Mouse (Mus musculus) C2C12 (cell line): Measurements from ENCODE around the gene Gm9964. TPM values are rescaled to one million over a fixed set of nuclear protein-coding genes. Genes with fewer than 3 reads are reported as not detected.
"Not testable (repeated sequence)": the region's sequence is repeated elsewhere in the genome, so short reads cannot be mapped to it uniquely, and the experiment has no call there.

Experiments used
- H3K27me3 ChIP-seq: one replicate; pipeline ENCODE4 v1.6.1; 2011; ENCODE audit not compliant: control insufficient read depth, insufficient read depth, insufficient read length
- H3K36me3 ChIP-seq: one replicate; pipeline ENCODE4 v1.6.1; 2011; ENCODE audit not compliant: control insufficient read depth, insufficient read depth
- H3K4me3 ChIP-seq: one replicate; pipeline ENCODE4 v1.5.1; 2011; ENCODE audit warnings: mild to moderate bottlenecking, control low read depth; ENCODE audit not compliant: poor library complexity, insufficient read depth, severe bottlenecking
- H3K79me2 ChIP-seq: one replicate; pipeline ENCODE4 v1.6.1; 2011; ENCODE audit not compliant: control insufficient read depth, insufficient read depth
- H3K79me3 ChIP-seq: one replicate; pipeline ENCODE4 v1.6.1; 2011; ENCODE audit warnings: low read depth, control low read depth
- H3ac ChIP-seq: one replicate; pipeline ENCODE3; 2011; ENCODE audit warnings: low read depth; ENCODE audit not compliant: control insufficient read depth, insufficient read length
- CEBPB ChIP-seq: IDR thresholded peaks from one replicate; pipeline ENCODE4 v1.6.1; 2011; ENCODE audit warnings: low read depth, mild to moderate bottlenecking, control low read depth, moderate library complexity
- CTCF ChIP-seq: IDR thresholded peaks from one replicate; pipeline ENCODE4 v1.5.1; 2011; ENCODE audit not compliant: control insufficient read depth, insufficient read depth, insufficient read length
- FOSL1 ChIP-seq: IDR thresholded peaks from one replicate; pipeline ENCODE4 v1.8.0; 2011; ENCODE audit warnings: mild to moderate bottlenecking, low read length; ENCODE audit not compliant: poor library complexity, insufficient read depth, severe bottlenecking
- MAX ChIP-seq: IDR thresholded peaks from one replicate; pipeline ENCODE4 v1.6.1; 2011; ENCODE audit warnings: mild to moderate bottlenecking, control low read depth
- MYOD1 ChIP-seq: IDR thresholded peaks from one replicate; pipeline ENCODE4 v1.6.1; 2011; ENCODE audit warnings: low read depth; ENCODE audit not compliant: control insufficient read depth, insufficient read length
- MYOG ChIP-seq: IDR thresholded peaks from one replicate; pipeline ENCODE4 v1.6.1; 2011; ENCODE audit not compliant: control insufficient read depth, insufficient read length; ENCODE audit errors: extremely low read depth
- USF1 ChIP-seq: IDR thresholded peaks from one replicate; pipeline ENCODE4 v1.6.1; 2011; ENCODE audit warnings: low read depth, mild to moderate bottlenecking, control low read depth, moderate library complexity
- polyA plus RNA-seq: library from polyadenylated mRNA; unstranded; fragments of >200 nt; fragmentation: generic; extraction: Trizol; gene quantifications from one replicate; pipeline ENCODE4 v1.2.1, GENCODE M21; 2012; ENCODE audit warnings: missing spikeins

Gene Gm9964
- polyA plus RNA-seq, 1 experiment = not detected

GRCm38 (mm10) chr11:79273039-79273438 lies 23.7 kb downstream of the Gm9964 start:
- no peaks in the 10 kb centered on the region for H3K79me3 ChIP-seq
- no peaks in the 10 kb centered on the region for H3K27me3 ChIP-seq
- TF ChIP-seq MAX (no peak), CTCF (no peak), CEBPB (no peak), MYOG (no peak), FOSL1 (no peak), USF1 (no peak), MYOD1 (no peak)
- H3K36me3 ChIP-seq = no peaks in the 10 kb centered on the region
- no peak overlapping the region for H3ac ChIP-seq
- no peak overlapping the region for H3K4me3 ChIP-seq
- no peaks in the 10 kb centered on the region for H3K79me2 ChIP-seq

GRCm38 (mm10) chr11:79267171-79267570 lies 29.5 kb downstream of the Gm9964 start:
- H3K36me3 ChIP-seq = no peaks in the 10 kb centered on the region
- TF ChIP-seq CTCF (no peak), FOSL1 (no peak), MYOD1 (no peak), MAX (no peak), CEBPB (no peak), USF1 (no peak), MYOG (no peak)
- no peaks in the 10 kb centered on the region for H3K27me3 ChIP-seq
- H3K79me3 ChIP-seq = no peaks in the 10 kb centered on the region
- H3ac ChIP-seq = no peak overlapping the region
- no peak overlapping the region for H3K4me3 ChIP-seq
- H3K79me2 ChIP-seq = no peaks in the 10 kb centered on the region

- Histone ChIP-seq H3K27me3 (no peaks in the 10 kb centered on the region), H3K79me3 (no peaks in the 10 kb centered on the region), H3ac (no peak overlapping the region), H3K79me2 (no peaks in the 10 kb centered on the region), H3K36me3 (no peaks in the 10 kb centered on the region), H3K4me3 (no peak overlapping the region)
- no peak for TF ChIP-seq USF1
- TF ChIP-seq MYOD1 = peak; percentile 40
- no peak for TF ChIP-seq MYOG
- TF ChIP-seq CEBPB = no peak
- no peak for TF ChIP-seq CTCF
Observed at GRCm38 (mm10) chr11:79264376-79264775, 32.3 kb downstream of the Gm9964 start.

- H3K27me3 ChIP-seq, H3K4me3 ChIP-seq, H3K36me3 ChIP-seq, H3K79me3 ChIP-seq, H3ac ChIP-seq, H3K79me2 ChIP-seq: not testable (repeated sequence)
Observed at GRCm38 (mm10) chr11:79260126-79260525, 36.6 kb downstream of the Gm9964 start.

GRCm38 (mm10) chr11:79258738-79259137 lies 38.0 kb downstream of the Gm9964 start:
- TF ChIP-seq CTCF = no peak
- TF ChIP-seq CEBPB = no peak
- TF ChIP-seq FOSL1 = no peak
- TF ChIP-seq MYOG = no peak
- TF ChIP-seq USF1 = no peak
- no peak for TF ChIP-seq MAX
- TF ChIP-seq MYOD1 = no peak
- no peaks in the 10 kb centered on the region for H3K27me3 ChIP-seq
- H3K79me2 ChIP-seq = peaks cover 8% of the 10 kb centered on the region
- H3K36me3 ChIP-seq = no peaks in the 10 kb centered on the region
- no peak overlapping the region for H3ac ChIP-seq
- H3K4me3 ChIP-seq = no peak overlapping the region
- peaks cover 6% of the 10 kb centered on the region for H3K79me3 ChIP-seq

GRCm38 (mm10) chr11:79254391-79255098 lies 42.2 kb downstream of the Gm9964 start, which contains the start of gene Wsb1:
Gene Wsb1, minus strand, starts transcription at chr11:79254671.
- H3K36me3 ChIP-seq = peaks cover 28% of the 10 kb centered on the region
- H3K79me2 ChIP-seq = peaks cover 50% of the 10 kb centered on the region
- TF ChIP-seq MYOD1 = no peak
- peak; percentile 64 for TF ChIP-seq USF1
- TF ChIP-seq MYOG = no peak
- no peak for TF ChIP-seq CTCF
- TF ChIP-seq FOSL1 = no peak
- no peak for TF ChIP-seq CEBPB
- TF ChIP-seq MAX = peak; percentile 95
- H3K27me3 ChIP-seq = no peaks in the 10 kb centered on the region
- peak within 1 kb of the TSS; percentile 99 for H3K4me3 ChIP-seq
- peaks cover 45% of the 10 kb centered on the region for H3K79me3 ChIP-seq
- H3ac ChIP-seq = peak within 1 kb of the TSS; percentile 95
